Mouse (Mus musculus) gastrocnemius, adult 8-10 months (tissue): ENCODE data around the gene Asb16. TPM values are rescaled to one million over a fixed set of nuclear protein-coding genes. Genes with fewer than 3 reads are reported as not detected.
"Not testable (repeated sequence)": the region's sequence is repeated elsewhere in the genome, so short reads cannot be mapped to it uniquely, and the experiment has no call there.

ENCODE experiments used
- DNase-seq, 2 experiments: peaks; one replicate each; pipeline ENCODE4 v3.0.0; 2022; ENCODE audit warnings: low spot score in 2 of 2
- total RNA-seq, 4 experiments: library from RNA; stranded (reverse); gene quantifications; 2 replicates each; pipeline ENCODE4 v1.2.4; 2022

The Asb16 gene
- total RNA-seq, 4 experiments from 2014 or later: 92.5 to 99.3 (median 93.6) TPM

GRCm38 (mm10) chr11:102241246-102241645 lies 27.3 kb upstream of the Asb16 start:
- DNase-seq: no peak

GRCm38 (mm10) chr11:102241874-102242273 lies 26.7 kb upstream of the Asb16 start:
- DNase-seq: no peak

GRCm38 (mm10) chr11:102244926-102245449 lies 23.6 kb upstream of the Asb16 start:
- no peak for DNase-seq

GRCm38 (mm10) chr11:102245581-102246272 lies 22.8 kb upstream of the Asb16 start:
- DNase-seq: no peak

- DNase-seq: no peak
Measured at GRCm38 (mm10) chr11:102246273-102246635, 22.3 kb upstream of the Asb16 start.

GRCm38 (mm10) chr11:102246871-102247270 lies 21.7 kb upstream of the Asb16 start:
- DNase-seq: no peak

GRCm38 (mm10) chr11:102248630-102249230 lies 19.8 kb upstream of the Asb16 start, which contains the start of gene BC030867:
TSS of gene BC030867 (plus strand) at chr11:102248882.
- peak; percentile 83 to 86 for DNase-seq

GRCm38 (mm10) chr11:102249351-102250090 lies 19.0 kb upstream of the Asb16 start:
- no peak for DNase-seq

GRCm38 (mm10) chr11:102257514-102257913 lies 11.0 kb upstream of the Asb16 start:
- DNase-seq: no peak

- DNase-seq: no peak
Measured at GRCm38 (mm10) chr11:102258095-102258494, 10.4 kb upstream of the Asb16 start.

GRCm38 (mm10) chr11:102258521-102258920 lies 10.0 kb upstream of the Asb16 start:
- DNase-seq: no peak

- no peak for DNase-seq
Measured at GRCm38 (mm10) chr11:102263211-102263610, 5.3 kb upstream of the Asb16 start.

- no peak for DNase-seq
Measured at GRCm38 (mm10) chr11:102265816-102266215, 2.7 kb upstream of the Asb16 start.

- DNase-seq: no peak
Measured at GRCm38 (mm10) chr11:102266631-102267355, 1.8 kb upstream of the Asb16 start.

GRCm38 (mm10) chr11:102267480-102267879 lies 1.1 kb upstream of the Asb16 start:
- peak; percentile 63 to 70 for DNase-seq

- no peak for DNase-seq
Measured at GRCm38 (mm10) chr11:102276411-102276915, 7.9 kb downstream of the Asb16 start.

GRCm38 (mm10) chr11:102277754-102278153 lies 9.2 kb downstream of the Asb16 start:
- peak in 1 of 2 experiments; percentile 47 for DNase-seq

GRCm38 (mm10) chr11:102279595-102279994 lies 11.1 kb downstream of the Asb16 start:
- DNase-seq: peak; percentile 55 to 63

- not testable (repeated sequence) for DNase-seq
Measured at GRCm38 (mm10) chr11:102280267-102280666, 11.7 kb downstream of the Asb16 start.

GRCm38 (mm10) chr11:102283922-102284321 lies 15.4 kb downstream of the Asb16 start:
- no peak for DNase-seq

GRCm38 (mm10) chr11:102284501-102285094 lies 16.1 kb downstream of the Asb16 start, which contains the start of gene Tmub2:
TSS of gene Tmub2 (plus strand) at chr11:102284931.
- peak; percentile 95 to 97 for DNase-seq
